Mouse (Mus musculus) testis, adult 2 months (tissue): Measurements from ENCODE around the gene Trappc10. TPM values are rescaled to one million over a fixed set of nuclear protein-coding genes. Genes with fewer than 3 reads are reported as not detected.
A peak's percentile ranks its signal among the peaks of the same experiment; 100 is the strongest.

Experiments
- H3K27ac ChIP-seq: fragments of 200-500 bp; 2 replicates; pipeline ENCODE4 v1.5.1; 2012; ENCODE audit warnings: low read depth, low read length; ENCODE audit not compliant: control insufficient read depth, insufficient read depth
- H3K27me3 ChIP-seq: fragments of 200-500 bp; 2 replicates; pipeline ENCODE4 v1.6.1; 2012; ENCODE audit warnings: mild to moderate bottlenecking, low read length, moderate library complexity; ENCODE audit not compliant: control insufficient read depth, insufficient read depth
- H3K36me3 ChIP-seq: fragments of 200-500 bp; 2 replicates; pipeline ENCODE4 v1.6.1; 2012; ENCODE audit warnings: mild to moderate bottlenecking, low read length; ENCODE audit not compliant: control insufficient read depth, insufficient read depth
- H3K4me1 ChIP-seq: fragments of 200-500 bp; 2 replicates; pipeline ENCODE4 v1.6.1; 2012; ENCODE audit warnings: low read length; ENCODE audit not compliant: control insufficient read depth, insufficient read depth
- H3K4me3 ChIP-seq: fragments of 200-500 bp; 2 replicates; pipeline ENCODE4 v1.5.1; 2012; ENCODE audit warnings: low read depth, mild to moderate bottlenecking, low read length, moderate library complexity, mixed read lengths; ENCODE audit not compliant: control insufficient read depth
- CTCF ChIP-seq: fragments of 200-500 bp; IDR thresholded peaks from 2 replicates; pipeline ENCODE4 v1.5.1; 2012; ENCODE audit warnings: low read depth, mild to moderate bottlenecking, inconsistent platforms, low read length, moderate library complexity; ENCODE audit not compliant: control insufficient read depth, insufficient read depth, insufficient replicate concordance
- POLR2A ChIP-seq: fragments of 200-500 bp; IDR thresholded peaks from 2 replicates; pipeline ENCODE4 v1.6.1; 2012; ENCODE audit warnings: low read depth, mild to moderate bottlenecking, inconsistent platforms, low read length, moderate library complexity; ENCODE audit not compliant: control insufficient read depth
- polyA plus RNA-seq: library from polyadenylated mRNA; depleted of rRNA; stranded (reverse); fragments of >200 nt; gene quantifications from 2 replicates; pipeline ENCODE4 v1.2.3, GENCODE M21; 2012

The Trappc10 gene
- polyA plus RNA-seq, 1 experiment: 20.3 TPM

- TF ChIP-seq POLR2A (no peak), CTCF (no peak)
- H3K4me1 ChIP-seq: peaks cover 4% of the 10 kb centered on the region; the same call in 1 of the 2 replicates
- no peak overlapping the region for H3K27ac ChIP-seq
- no peaks in the 10 kb centered on the region for H3K36me3 ChIP-seq
- no peak overlapping the region for H3K4me3 ChIP-seq
- H3K27me3 ChIP-seq: no peaks in the 10 kb centered on the region
These were observed 85.1 kb downstream of the Trappc10 start for GRCm38 (mm10) chr10:78159252-78159878.

GRCm38 (mm10) chr10:78158041-78158440, 86.4 kb downstream of the Trappc10 start:
- peaks cover 4% of the 10 kb centered on the region; the same call in 1 of the 2 replicates for H3K4me1 ChIP-seq
- H3K27ac ChIP-seq: no peak overlapping the region

GRCm38 (mm10) chr10:78156926-78157325, 87.5 kb downstream of the Trappc10 start:
- TF ChIP-seq POLR2A: no peak
- no peak for TF ChIP-seq CTCF
- Histone ChIP-seq H3K4me3 (no peak overlapping the region), H3K4me1 (peaks cover 4% of the 10 kb centered on the region; the same call in 1 of the 2 replicates), H3K27ac (no peak overlapping the region), H3K36me3 (no peaks in the 10 kb centered on the region), H3K27me3 (no peaks in the 10 kb centered on the region)

More at GRCm38 (mm10) chr10:78158041-78158440, 86.4 kb downstream of the Trappc10 start:
- TF ChIP-seq CTCF: no peak
- no peak for TF ChIP-seq POLR2A
- Histone ChIP-seq H3K4me3 (no peak overlapping the region), H3K27me3 (no peaks in the 10 kb centered on the region), H3K36me3 (no peaks in the 10 kb centered on the region)

- Histone ChIP-seq H3K4me3 (no peak overlapping the region), H3K36me3 (no peaks in the 10 kb centered on the region), H3K27me3 (no peaks in the 10 kb centered on the region), H3K27ac (0 out of 2 replicates have a peak overlapping the region, but pooled peaks have one; percentile 39), H3K4me1 (no peaks in the 10 kb centered on the region)
- no peak for TF ChIP-seq POLR2A
- TF ChIP-seq CTCF: no peak
These were observed 95.3 kb downstream of the Trappc10 start for GRCm38 (mm10) chr10:78148834-78149766.

- no peaks in the 10 kb centered on the region for H3K4me1 ChIP-seq
- no peak overlapping the region for H3K4me3 ChIP-seq
- no peak overlapping the region for H3K27ac ChIP-seq
- no peaks in the 10 kb centered on the region for H3K36me3 ChIP-seq
- H3K27me3 ChIP-seq: no peaks in the 10 kb centered on the region
- TF ChIP-seq CTCF: no peak
- no peak for TF ChIP-seq POLR2A
These were observed 96.5 kb downstream of the Trappc10 start for GRCm38 (mm10) chr10:78147908-78148441.

GRCm38 (mm10) chr10:78143727-78144505, 100.5 kb downstream of the Trappc10 start:
- Histone ChIP-seq H3K27ac (peak overlapping the region; percentile 5; the same call in 1 of the 2 replicates), H3K27me3 (no peaks in the 10 kb centered on the region), H3K36me3 (no peaks in the 10 kb centered on the region), H3K4me3 (no peak overlapping the region), H3K4me1 (peaks cover 3% of the 10 kb centered on the region)
- TF ChIP-seq POLR2A (no peak), CTCF (no peak)
